Mouse (Mus musculus): ENCODE data around the gene Serinc3. TPM values are rescaled to one million over a fixed set of nuclear protein-coding genes. Genes with fewer than 3 reads are reported as not detected.
"Not testable (repeated sequence)": the region's sequence is repeated elsewhere in the genome, so short reads cannot be mapped to it uniquely, and the experiment has no call there.

Gene Serinc3
- 100 to 1,000 TPM; 124 to 167 TPM for total RNA-seq (2021)
- long read RNA-seq, experiment 1, transcript Serinc3-201 (10 exons, 3,683 nt) = major isoform, 175 of 206 reads
- long read RNA-seq, experiment 1, partial matches to known transcripts = 24 of 206 reads
- long read RNA-seq, experiment 1, other reads (novel, unspliced or antisense) = 7 of 206 reads
- long read RNA-seq, experiment 2, transcript Serinc3-201 (10 exons, 3,683 nt) = major isoform, 160 of 175 reads
- long read RNA-seq, experiment 2, partial matches to known transcripts = 12 of 175 reads
- long read RNA-seq, experiment 2, other reads (novel, unspliced or antisense) = 3 of 175 reads

GRCm38 (mm10) chr2:163644575-163645385 is at the start of gene Serinc3:
TSS of gene Serinc3 (minus strand) at chr2:163645131.
- intact Hi-C loops (cut with DNase I; ENCODE audit: low total_unique reads) = loop anchor here (5.0 kb wide), 1 partner anchor 78 kb away; no protein-coding TSS in a partner anchor
- peak; percentile 99 for DNase-seq

GRCm38 (mm10) chr2:163693716-163694314 is 48.9 kb upstream of the Serinc3 start:
- intact Hi-C loops (cut with DNase I; ENCODE audit: low total_unique reads) = no loop called here
- no peak for DNase-seq

GRCm38 (mm10) chr2:163692873-163693612 is 48.1 kb upstream of the Serinc3 start:
- no peak for DNase-seq
- intact Hi-C loops (cut with DNase I; ENCODE audit: low total_unique reads) = no loop called here

GRCm38 (mm10) chr2:163691846-163692605 is 47.1 kb upstream of the Serinc3 start:
- no peak for DNase-seq
- intact Hi-C loops (cut with DNase I; ENCODE audit: low total_unique reads) = no loop called here

- DNase-seq = no peak
- intact Hi-C loops (cut with DNase I; ENCODE audit: low total_unique reads) = no loop called here
These were observed 45.7 kb upstream of the Serinc3 start for GRCm38 (mm10) chr2:163690409-163691304.

GRCm38 (mm10) chr2:163689771-163690170 is 44.8 kb upstream of the Serinc3 start:
- intact Hi-C loops (cut with DNase I; ENCODE audit: low total_unique reads) = no loop called here
- DNase-seq = no peak

GRCm38 (mm10) chr2:163688377-163688776 is 43.4 kb upstream of the Serinc3 start:
- DNase-seq; intact Hi-C loops (cut with DNase I; ENCODE audit: low total_unique reads): not testable (repeated sequence)

- intact Hi-C loops (cut with DNase I; ENCODE audit: low total_unique reads) = no loop called here
- DNase-seq = no peak
These were observed 42.0 kb upstream of the Serinc3 start for GRCm38 (mm10) chr2:163686886-163687285.

GRCm38 (mm10) chr2:163686233-163686632 is 41.3 kb upstream of the Serinc3 start:
- DNase-seq = no peak
- intact Hi-C loops (cut with DNase I; ENCODE audit: low total_unique reads) = no loop called here

GRCm38 (mm10) chr2:163685761-163686200 is 40.9 kb upstream of the Serinc3 start:
- intact Hi-C loops (cut with DNase I; ENCODE audit: low total_unique reads) = no loop called here
- DNase-seq = no peak

- intact Hi-C loops (cut with DNase I; ENCODE audit: low total_unique reads) = no loop called here
- DNase-seq = no peak
These were observed 40.4 kb upstream of the Serinc3 start for GRCm38 (mm10) chr2:163685287-163685686.

- intact Hi-C loops (cut with DNase I; ENCODE audit: low total_unique reads) = no loop called here
- DNase-seq = no peak
These were observed 37.4 kb upstream of the Serinc3 start for GRCm38 (mm10) chr2:163682344-163682743.

GRCm38 (mm10) chr2:163676745-163677144 is 31.8 kb upstream of the Serinc3 start:
- intact Hi-C loops (cut with DNase I; ENCODE audit: low total_unique reads) = no loop called here
- DNase-seq = no peak

GRCm38 (mm10) chr2:163676321-163676720 is 31.4 kb upstream of the Serinc3 start:
- intact Hi-C loops (cut with DNase I; ENCODE audit: low total_unique reads) = no loop called here

GRCm38 (mm10) chr2:163675662-163676061 is 30.7 kb upstream of the Serinc3 start:
- intact Hi-C loops (cut with DNase I; ENCODE audit: low total_unique reads) = no loop called here

More at GRCm38 (mm10) chr2:163676321-163676720, 31.4 kb upstream of the Serinc3 start:
- no peak for DNase-seq

GRCm38 (mm10) chr2:163675144-163675619 is 30.3 kb upstream of the Serinc3 start:
- peak; percentile 30 for DNase-seq
- intact Hi-C loops (cut with DNase I; ENCODE audit: low total_unique reads) = no loop called here

More at GRCm38 (mm10) chr2:163675662-163676061, 30.7 kb upstream of the Serinc3 start:
- no peak for DNase-seq

GRCm38 (mm10) chr2:163674397-163674796 is 29.5 kb upstream of the Serinc3 start:
- DNase-seq = no peak
- intact Hi-C loops (cut with DNase I; ENCODE audit: low total_unique reads) = no loop called here

Data from gastrocnemius, postnatal 14 days (tissue).